Mouse (Mus musculus): ENCODE measurements around the gene A230072I06Rik.

A230072I06Rik gene

DNA sequence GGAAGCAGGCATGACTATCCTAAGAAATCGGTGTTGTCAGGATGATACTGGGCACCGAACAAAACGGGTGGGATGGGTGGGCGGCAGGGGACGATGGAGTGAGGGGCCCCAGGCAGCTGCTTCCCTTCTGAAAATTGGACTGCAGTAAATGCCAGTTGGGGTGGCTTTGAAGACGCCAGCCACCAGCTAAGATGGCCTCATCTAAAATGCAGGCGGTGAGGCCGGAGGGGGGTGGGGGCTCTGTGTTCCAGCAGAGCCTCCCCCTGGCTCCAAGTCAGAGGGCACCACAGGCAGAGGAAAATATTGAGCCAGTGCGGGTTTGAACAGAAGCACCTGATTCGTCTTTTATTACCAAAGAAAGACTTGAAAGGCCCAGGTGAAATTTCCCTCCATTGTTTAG lies 45.9 kb downstream of the A230072I06Rik start:
- no peak for DNase-seq

- DNase-seq: no peak
These were observed 46.5 kb downstream of the A230072I06Rik start for GRCm38 (mm10) chr8:12324991-12325601.

GRCm38 (mm10) chr8:12327187-12327586 lies 48.6 kb downstream of the A230072I06Rik start:
- no peak for DNase-seq

DNA sequence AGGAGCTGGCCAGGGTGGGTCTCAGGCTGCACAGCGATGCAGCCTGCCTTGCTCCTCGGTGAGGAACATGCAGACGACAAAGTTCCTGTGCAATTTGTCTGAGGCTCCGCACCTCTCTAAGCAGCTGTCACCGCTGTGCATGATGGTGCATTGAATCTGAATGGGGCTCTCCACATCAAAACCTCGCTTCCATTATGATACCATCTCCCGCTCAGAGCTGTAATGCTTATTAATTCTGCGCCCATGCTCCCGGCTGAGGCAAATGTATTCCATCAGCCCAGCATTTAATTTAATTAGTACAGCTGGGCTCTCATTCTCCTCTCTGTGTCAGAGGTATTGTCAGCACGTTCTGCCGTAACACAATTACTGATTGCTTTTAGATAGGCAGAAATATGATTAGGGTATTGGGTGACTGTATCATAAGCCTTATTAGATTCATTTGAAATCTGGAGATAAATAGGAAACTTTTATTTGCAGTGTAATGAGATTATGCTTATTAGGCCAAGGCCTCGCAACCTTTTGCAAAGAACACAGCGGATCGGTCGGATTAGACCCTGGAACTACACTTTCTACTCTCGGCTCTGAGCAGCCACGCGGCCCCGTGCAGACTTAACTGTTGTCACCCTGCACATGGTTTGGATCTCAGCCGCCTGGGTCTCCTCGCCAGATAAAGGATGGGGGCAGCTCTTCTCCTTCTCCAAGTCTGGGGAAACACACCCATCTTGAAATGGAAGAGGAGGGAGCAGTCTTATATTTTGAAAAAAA lies 49.3 kb downstream of the A230072I06Rik start:
- no peak for DNase-seq

- no peak for DNase-seq
These were observed 49.9 kb downstream of the A230072I06Rik start for GRCm38 (mm10) chr8:12328476-12328875.

DNA sequence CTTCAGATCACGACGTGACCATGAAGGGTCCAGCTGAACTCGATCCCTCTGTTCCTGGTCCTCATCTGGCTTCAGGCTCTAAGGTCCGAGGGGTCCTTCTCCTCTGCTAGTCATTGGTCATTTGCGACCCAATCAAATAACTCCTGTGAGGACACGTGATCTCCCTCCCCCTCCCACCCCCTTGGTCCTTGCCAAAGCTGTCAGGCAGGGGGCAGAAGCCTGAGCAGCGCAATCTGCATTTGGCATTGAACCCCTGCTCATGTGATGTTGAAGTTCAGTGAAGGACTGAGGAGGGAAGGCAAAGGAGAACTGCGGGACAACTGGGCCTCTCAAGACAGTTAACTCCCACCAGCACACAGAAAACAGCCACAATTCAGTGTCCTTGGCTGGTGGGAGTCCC lies 51.4 kb downstream of the A230072I06Rik start:
- no peak for DNase-seq
